Mouse (Mus musculus) liver, embryonic 14.5 days (tissue): Measurements from ENCODE around the gene Rcbtb2. TPM values are rescaled to one million over a fixed set of nuclear protein-coding genes. Genes with fewer than 3 reads are reported as not detected.

ENCODE experiments used
- ATAC-seq: fragments of 200-750 bp; cut with Nextera tagmentation; 2 replicates; pipeline ENCODE4 v1.8.0; 2017; ENCODE audit warnings: moderate number of reproducible peaks, mild to moderate bottlenecking, moderate library complexity; ENCODE audit not compliant: insufficient read depth
- DNase-seq, 3 experiments: peaks; one replicate each; pipeline ENCODE4 v3.0.0-alpha.2; 2012 to 2013; ENCODE audit warnings: low read depth in 3 of 3, low spot score in 3 of 3
- H3K27ac ChIP-seq: fragments of 300-500 bp; sonication (generic); 2 replicates; pipeline ENCODE4 v1.5.1; 2014; ENCODE audit warnings: moderate library complexity, mild to moderate bottlenecking, control low read depth, inconsistent platforms
- H3K27me3 ChIP-seq: fragments of 300-500 bp; sonication (generic); 2 replicates; pipeline ENCODE4 v1.6.1; 2014; ENCODE audit warnings: mild to moderate bottlenecking, low read length, moderate library complexity; ENCODE audit not compliant: control insufficient read depth, insufficient read depth
- H3K36me3 ChIP-seq: fragments of 300-500 bp; sonication (generic); replicated peaks from 2 replicates; pipeline ENCODE4 v1.6.1; 2014; ENCODE audit warnings: low read depth; ENCODE audit not compliant: control insufficient read depth, insufficient read depth
- H3K4me1 ChIP-seq, 2 experiments: fragments of 200-500 bp in 1 of 2; fragments of 300-500 bp in 1 of 2; sonication (generic) in 1 of 2; replicated peaks; 2 replicates each; pipeline ENCODE4 v1.6.1; 2012 to 2014; ENCODE audit warnings: antibody characterized with exemption in 1 of 2, inconsistent platforms in 1 of 2, low read length in 1 of 2; ENCODE audit not compliant: control insufficient read depth in 2 of 2, insufficient read depth in 2 of 2
- H3K4me2 ChIP-seq: fragments of 300-500 bp; sonication (generic); 2 replicates; pipeline ENCODE4 v1.6.1; 2014; ENCODE audit warnings: low read depth, mild to moderate bottlenecking, control low read depth, moderate library complexity
- H3K4me3 ChIP-seq, 2 experiments: fragments of 200-500 bp in 1 of 2; fragments of 300-500 bp in 1 of 2; sonication (generic) in 1 of 2; 2 replicates each; pipeline ENCODE4 v1.5.1; 2012 to 2014; ENCODE audit warnings: low read depth in 2 of 2, low read length in 2 of 2, mild to moderate bottlenecking in 2 of 2, control low read depth in 1 of 2, inconsistent platforms in 1 of 2, moderate library complexity in 1 of 2; ENCODE audit not compliant: insufficient read depth in 1 of 2
- H3K9ac ChIP-seq: fragments of 300-500 bp; sonication (generic); replicated peaks from 2 replicates; pipeline ENCODE4 v1.6.1; 2014; ENCODE audit warnings: mild to moderate bottlenecking, control low read depth, moderate library complexity
- H3K9me3 ChIP-seq: fragments of 300-500 bp; sonication (generic); 2 replicates; pipeline ENCODE4 v1.6.1; 2016; ENCODE audit warnings: low read length, mixed read lengths; ENCODE audit not compliant: control insufficient read depth
- CTCF ChIP-seq: IDR thresholded peaks from 2 replicates; pipeline ENCODE4 v1.5.1; 2016; ENCODE audit warnings: antibody characterized with exemption, low read depth, control low read depth
- EP300 ChIP-seq: IDR thresholded peaks from 2 replicates; pipeline ENCODE4 v1.6.1; 2016; ENCODE audit warnings: antibody characterized with exemption, low read depth
- WGBS: fragments of 180-500 bp; shearing (Covaris S2); extraction: QIAGEN DNeasy Blood & Tissue Kit; methylation state at CpG from one replicate; pipeline ENCODE4 v1.1.7; 2014; ENCODE audit not compliant: insufficient replicate concordance; 5-methylcytosine and 5-hydroxymethylcytosine counted together
- polyA plus RNA-seq, 2 experiments: library from polyadenylated mRNA; depleted of rRNA in 1 of 2; stranded (reverse) in 1 of 2; unstranded in 1 of 2; fragments of >200 nt; fragmentation: Nextera tagmentation in 1 of 2; extraction: Ambion mirVana in 1 of 2; gene quantifications; 2 replicates each; pipeline versions ENCODE4 v1.2.1 to v1.2.3; 2012 to 2014

Gene Rcbtb2
- polyA plus RNA-seq (2012; rRNA removed) (5.9 and 7.9 TPM in 2 replicates), polyA plus RNA-seq (2014; fragmentation: Nextera tagmentation; extraction: Ambion mirVana) (16.0 and 20.3 TPM in 2 replicates)

DNA sequence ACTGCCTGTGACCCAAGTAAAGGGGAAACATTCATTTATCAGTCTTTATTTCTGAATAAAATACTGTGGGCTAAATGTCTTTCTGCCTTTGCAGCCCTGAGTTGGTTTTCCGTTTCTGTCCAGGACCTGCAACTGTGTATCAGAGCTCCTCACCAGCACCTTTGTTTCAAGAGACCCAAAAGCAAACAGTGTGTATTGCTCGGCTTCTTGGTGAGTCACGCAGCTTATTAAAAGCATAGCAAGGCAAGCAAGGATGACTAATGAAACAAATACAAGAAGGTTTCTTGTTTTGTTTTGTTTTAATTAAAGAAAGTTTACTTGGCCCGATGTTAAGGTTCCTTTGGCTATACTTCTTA, at the start of gene Rcbtb2:
Gene Rcbtb2, plus strand, starts transcription at position 115 of the 356 bp plus-strand sequence.
- no peak for ATAC-seq

DNA sequence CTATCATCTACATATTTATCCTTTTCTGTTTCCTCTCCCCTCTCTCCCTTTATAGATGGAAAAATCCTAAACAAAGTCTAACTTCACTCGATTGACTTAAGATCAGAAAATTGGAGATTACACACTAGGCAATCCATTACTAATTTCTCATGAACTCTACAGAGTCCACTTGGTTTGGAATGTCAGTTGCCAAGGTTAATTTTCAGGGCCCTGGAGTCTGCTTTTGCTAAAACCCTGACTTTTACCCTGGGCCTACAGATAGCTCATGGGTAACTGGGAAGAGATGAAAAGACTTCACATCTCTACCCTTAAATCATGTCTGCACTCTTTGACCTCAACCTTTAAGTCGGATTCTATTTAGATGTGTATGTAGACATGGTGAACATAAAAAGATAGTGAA, 39.3 kb upstream of the Rcbtb2 start:
- H3K9ac ChIP-seq: no peak overlapping the region
- H3K27ac ChIP-seq: no peak overlapping the region
- no peaks in the 10 kb centered on the region for H3K9me3 ChIP-seq
- H3K4me3 ChIP-seq: no peak overlapping the region
- 56% methylated on average over 2 of the region's 2 CpGs for WGBS
- H3K27me3 ChIP-seq: no peaks in the 10 kb centered on the region
- H3K4me1 ChIP-seq: no peaks in the 10 kb centered on the region
- ATAC-seq (no peak), DNase-seq (no peak)
- H3K36me3 ChIP-seq: no peaks in the 10 kb centered on the region
- H3K4me2 ChIP-seq: no peak overlapping the region
- TF ChIP-seq CTCF (no peak), EP300 (no peak)

More for the DNA sequence above, at the start of gene Rcbtb2:
- no peaks in the 10 kb centered on the region for H3K9me3 ChIP-seq
- H3K9ac ChIP-seq: no peak within 1 kb of the TSS
- H3K4me3 ChIP-seq: no peak within 1 kb of the TSS
- no peaks in the 10 kb centered on the region for H3K27me3 ChIP-seq
- peak within 1 kb of the TSS; percentile 22 for H3K4me2 ChIP-seq
- 20% methylated on average over 4 of the region's 4 CpGs for WGBS
- H3K27ac ChIP-seq: no peak within 1 kb of the TSS
- H3K4me1 ChIP-seq: peaks cover 4 to 27% of the 10 kb centered on the region in 2 experiments
- TF ChIP-seq EP300 (no peak), CTCF (no peak)
- no peaks in the 10 kb centered on the region for H3K36me3 ChIP-seq
- DNase-seq: no peak

DNA sequence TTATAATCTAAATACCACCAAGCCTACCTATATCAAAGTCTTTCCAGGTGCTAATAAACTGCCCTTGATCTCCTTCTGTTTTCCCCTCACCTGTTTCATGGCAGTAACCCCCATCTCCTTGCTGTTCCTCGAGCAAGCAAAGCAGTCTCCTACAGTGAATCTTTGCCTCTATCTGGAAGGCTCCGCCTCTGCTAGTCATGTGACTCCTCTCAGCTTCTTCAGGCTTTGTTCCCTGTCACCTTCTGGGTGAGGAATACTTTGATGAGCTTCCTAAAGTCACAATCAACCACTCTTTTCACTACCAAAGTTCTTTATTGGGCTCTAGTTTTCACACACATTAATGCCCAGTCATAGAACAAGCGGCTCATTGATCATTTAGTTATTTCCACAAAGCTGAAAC, 36.4 kb upstream of the Rcbtb2 start:
- no peak overlapping the region for H3K4me3 ChIP-seq
- H3K4me2 ChIP-seq: no peak overlapping the region
- no peak overlapping the region for H3K9ac ChIP-seq
- H3K27me3 ChIP-seq: no peaks in the 10 kb centered on the region
- no peak for DNase-seq
- 48% methylated on average over 3 of the region's 3 CpGs for WGBS
- no peaks in the 10 kb centered on the region for H3K36me3 ChIP-seq
- no peak overlapping the region for H3K27ac ChIP-seq
- TF ChIP-seq CTCF: no peak
- no peak for TF ChIP-seq EP300
- no peaks in the 10 kb centered on the region for H3K4me1 ChIP-seq
- no peaks in the 10 kb centered on the region for H3K9me3 ChIP-seq
- no peak for ATAC-seq

DNA sequence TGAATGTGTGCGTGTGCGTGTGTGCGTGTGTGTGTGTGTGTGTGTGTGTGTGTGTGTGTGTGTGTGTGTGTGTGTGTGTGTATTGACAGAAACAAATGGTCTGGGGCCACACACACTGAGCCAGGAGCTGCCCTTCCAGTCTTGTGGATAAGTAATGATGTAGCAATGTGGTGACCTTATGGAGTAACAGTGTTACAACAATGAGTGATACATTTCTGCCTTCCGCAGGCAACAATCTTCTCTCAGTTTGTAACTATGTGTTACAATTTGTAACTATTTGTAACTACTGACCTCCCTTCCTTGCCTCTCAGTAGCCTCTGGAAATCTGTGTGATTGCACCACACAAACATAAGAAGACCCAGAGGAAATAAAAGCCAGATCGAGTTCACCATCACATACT, 35.6 kb upstream of the Rcbtb2 start:
- no peaks in the 10 kb centered on the region for H3K27me3 ChIP-seq
- DNase-seq: no peak
- no peaks in the 10 kb centered on the region for H3K4me1 ChIP-seq
- 75% methylated on average over 5 of the region's 5 CpGs for WGBS
- no peaks in the 10 kb centered on the region for H3K36me3 ChIP-seq
- no peaks in the 10 kb centered on the region for H3K9me3 ChIP-seq
- no peak overlapping the region for H3K4me2 ChIP-seq
- ATAC-seq: no peak
- H3K9ac ChIP-seq: no peak overlapping the region
- H3K27ac ChIP-seq: no peak overlapping the region
- TF ChIP-seq CTCF (no peak), EP300 (no peak)
- H3K4me3 ChIP-seq: no peak overlapping the region

DNA sequence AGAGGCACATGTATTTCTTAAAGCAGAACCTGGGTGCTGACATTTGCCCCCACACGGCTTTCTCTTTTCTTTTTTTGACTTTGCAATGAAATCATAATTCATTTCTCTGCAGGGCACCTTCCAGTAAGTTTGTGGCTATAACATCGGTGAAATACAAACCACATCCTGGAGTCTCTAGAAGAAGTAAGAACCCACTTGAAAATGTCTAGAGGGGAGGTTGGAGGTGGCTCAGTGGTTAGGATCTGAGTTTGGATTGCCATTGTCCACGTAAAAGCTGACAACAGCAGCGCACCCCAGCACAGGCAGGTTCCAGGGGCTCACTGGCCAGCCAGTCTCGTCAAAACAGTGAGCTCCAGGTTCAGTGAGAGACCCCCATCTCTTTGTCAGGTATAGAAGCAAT, 35.1 kb upstream of the Rcbtb2 start:
- H3K4me2 ChIP-seq: no peak overlapping the region
- H3K27me3 ChIP-seq: no peaks in the 10 kb centered on the region
- H3K9ac ChIP-seq: no peak overlapping the region
- H3K36me3 ChIP-seq: no peaks in the 10 kb centered on the region
- DNase-seq: no peak
- no peaks in the 10 kb centered on the region for H3K9me3 ChIP-seq
- no peaks in the 10 kb centered on the region for H3K4me1 ChIP-seq
- ATAC-seq: no peak
- TF ChIP-seq EP300: no peak
- no peak for TF ChIP-seq CTCF
- H3K27ac ChIP-seq: no peak overlapping the region
- WGBS: 42% methylated on average over 5 of the region's 5 CpGs
- no peak overlapping the region for H3K4me3 ChIP-seq
